Mouse (Mus musculus): ENCODE results near the gene Parn.

Parn gene

DNA sequence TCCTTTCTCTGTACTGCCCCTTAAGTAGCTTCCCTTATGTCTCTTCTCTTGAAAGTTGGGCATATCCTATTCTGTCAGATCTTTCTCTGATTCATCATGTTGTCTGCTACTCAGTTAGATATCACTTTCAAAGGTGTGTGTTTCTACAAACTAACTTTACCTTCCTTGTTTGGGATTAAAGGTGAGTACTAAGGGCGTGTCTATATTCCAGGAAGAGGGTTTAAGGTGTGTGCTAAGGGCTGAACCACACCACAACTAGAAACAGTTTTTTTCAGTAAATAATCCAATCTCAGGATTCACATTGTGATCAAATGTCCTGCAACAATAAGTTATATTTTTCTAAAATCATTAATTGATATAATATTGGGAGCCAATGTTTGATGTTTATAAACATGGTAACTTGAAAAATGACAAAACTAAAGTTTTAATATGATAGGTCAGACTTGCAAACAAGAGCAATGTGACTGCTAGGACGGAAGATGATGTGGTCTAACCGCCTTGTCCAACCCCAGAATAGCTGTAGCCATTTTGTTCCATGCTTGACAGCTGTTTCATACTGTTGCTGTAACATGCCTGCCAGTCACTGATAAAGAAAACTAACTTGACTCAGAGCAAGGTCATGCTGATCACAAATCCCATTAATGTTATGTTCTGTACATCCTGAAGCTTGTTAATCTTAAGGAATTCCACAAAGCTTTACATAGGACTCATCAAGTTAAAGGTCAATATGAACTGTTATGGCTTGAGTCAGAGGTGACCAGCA lies 46.0 kb downstream of the Parn start:
- no peak for DNase-seq (ENCODE audit: low read depth, low spot score)

DNA sequence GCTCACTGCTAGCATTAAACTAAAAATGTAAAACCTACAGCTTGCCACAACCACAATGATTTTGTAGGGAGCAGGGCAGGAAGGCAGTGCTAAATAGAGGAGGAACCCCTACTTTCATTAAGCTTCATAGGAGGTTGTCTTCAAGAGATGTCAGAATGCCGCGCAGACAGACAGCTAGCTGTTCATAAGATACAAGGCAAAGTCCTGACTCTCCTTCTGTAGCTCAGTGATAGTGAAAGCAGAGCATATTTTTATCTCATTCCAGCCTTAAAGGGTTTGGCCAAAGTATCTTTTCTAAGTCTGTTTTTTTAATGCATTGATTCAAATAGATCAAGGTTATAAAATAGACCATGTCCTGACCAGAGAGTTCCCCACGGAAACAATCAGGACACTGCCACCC lies 47.8 kb downstream of the Parn start:
- DNase-seq (ENCODE audit: low read depth, low spot score) = no peak

DNA sequence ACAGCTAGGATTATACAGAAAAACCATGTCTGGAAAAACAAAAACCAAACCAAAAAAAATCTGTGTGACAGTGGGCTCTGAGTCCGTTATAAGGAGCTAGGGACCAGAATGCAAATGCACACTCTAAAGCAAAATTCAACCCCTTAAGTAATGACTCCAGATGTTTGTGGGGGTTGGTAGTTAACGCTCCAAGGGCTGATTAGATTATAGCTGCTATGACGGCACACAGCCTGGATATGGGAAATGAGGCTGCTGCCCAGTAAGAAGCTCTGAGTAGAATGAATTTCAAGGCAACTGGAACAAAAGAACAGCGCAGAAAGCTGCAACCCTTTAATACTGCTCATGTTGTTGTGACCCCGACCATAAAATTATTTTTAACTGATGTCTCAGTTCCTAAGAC lies 52.7 kb downstream of the Parn start:
- DNase-seq (ENCODE audit: low read depth, low spot score) = no peak

DNA sequence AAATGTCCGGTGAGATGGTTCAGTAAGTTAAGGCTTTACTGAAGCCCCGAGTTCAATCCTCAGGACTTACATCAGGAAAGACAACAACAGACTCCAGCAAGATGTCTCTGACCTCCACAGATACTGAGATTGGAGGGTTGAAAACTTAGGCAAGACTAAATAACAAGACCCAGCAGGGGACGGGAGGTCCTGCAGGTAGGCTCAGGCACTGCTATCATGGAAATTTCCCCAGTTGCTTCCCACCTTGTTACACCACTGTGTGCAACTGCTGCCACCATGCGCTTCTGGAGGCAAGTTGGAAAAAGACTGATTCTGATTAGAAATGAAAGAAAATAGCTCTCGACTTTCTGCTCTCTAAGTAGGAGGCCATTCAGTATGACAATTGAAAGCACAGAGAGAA lies 55.4 kb downstream of the Parn start:
- DNase-seq (ENCODE audit: low read depth, low spot score) = no peak

DNA sequence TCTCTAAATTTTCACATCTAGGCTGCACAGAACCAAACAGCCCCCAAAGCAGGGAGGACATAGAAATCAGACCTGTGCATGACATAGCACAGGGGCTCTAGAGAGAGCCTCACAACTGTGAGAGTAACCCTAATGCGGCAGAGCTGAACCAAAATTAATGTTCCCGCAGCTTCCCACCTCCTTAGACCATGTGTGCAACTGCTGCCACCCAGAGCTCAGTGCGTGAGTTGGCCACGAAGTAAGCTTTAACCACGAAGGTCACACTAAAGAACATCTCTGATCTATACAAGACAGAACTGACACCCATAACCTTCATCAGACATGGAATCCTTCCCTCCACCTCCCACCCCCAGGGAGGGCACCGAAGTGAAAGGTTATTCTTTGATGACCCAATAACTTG lies 55.9 kb downstream of the Parn start:
- no peak for DNase-seq (ENCODE audit: low read depth, low spot score)

DNA sequence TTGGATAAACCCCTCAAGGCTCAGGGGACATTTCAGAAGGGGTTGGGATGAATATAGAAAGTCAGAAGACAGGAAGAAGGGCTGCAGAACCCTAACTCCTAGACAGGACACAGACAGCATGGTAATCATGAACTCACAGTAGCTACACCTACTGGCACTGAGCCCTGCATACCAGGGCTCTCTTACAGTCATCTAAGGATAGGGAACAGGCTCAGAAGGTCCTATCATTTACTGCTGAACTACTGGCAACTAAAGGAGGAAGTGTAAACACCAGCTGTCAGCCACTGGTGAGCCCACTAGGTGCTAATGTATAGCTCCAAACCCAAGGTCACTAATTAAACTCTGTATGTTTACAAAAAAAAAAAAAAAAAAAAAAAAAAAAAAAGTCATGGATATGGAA lies 56.6 kb downstream of the Parn start:
- DNase-seq (ENCODE audit: low read depth, low spot score) = no peak

DNA sequence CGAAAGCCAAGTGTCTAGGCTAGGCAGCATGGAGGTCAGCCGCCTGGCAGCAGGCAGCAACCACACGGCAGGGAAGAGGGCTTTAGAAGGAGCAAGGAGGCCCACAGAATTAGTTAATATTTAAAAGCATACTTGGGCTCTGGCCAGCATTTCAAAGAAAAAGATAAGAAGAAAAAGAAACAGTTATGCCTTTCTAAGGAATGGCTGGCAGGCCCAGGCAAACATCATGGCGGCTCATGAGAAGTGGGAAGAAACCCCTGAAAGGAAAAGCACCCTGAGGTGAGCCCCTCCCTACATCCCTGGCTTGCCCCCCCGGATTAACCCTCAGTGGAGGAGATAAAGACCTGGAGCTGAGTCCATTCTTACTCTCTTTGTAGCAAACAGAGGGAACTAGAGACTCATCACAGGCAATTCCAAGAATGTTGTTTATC lies 57.0 kb downstream of the Parn start:
- no peak for DNase-seq (ENCODE audit: low read depth, low spot score)

DNA sequence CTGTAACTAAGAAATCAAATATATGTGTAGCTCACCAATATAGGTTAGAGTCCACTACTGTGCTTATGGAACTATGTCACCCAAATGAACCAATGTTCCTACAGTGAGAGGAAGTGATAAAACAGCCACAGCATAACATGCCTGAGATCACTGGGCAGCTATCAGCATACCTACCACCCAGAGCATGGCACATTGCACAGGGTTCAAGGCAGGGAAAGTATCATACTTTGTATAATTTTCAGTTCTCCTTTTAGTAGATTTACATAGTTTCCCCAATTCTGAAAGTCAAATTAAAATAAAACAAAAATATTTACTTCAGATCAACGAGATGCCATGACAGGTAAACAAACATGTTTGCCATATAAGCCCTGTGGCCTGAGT lies 59.3 kb downstream of the Parn start:
- DNase-seq (ENCODE audit: low read depth, low spot score) = no peak

DNA sequence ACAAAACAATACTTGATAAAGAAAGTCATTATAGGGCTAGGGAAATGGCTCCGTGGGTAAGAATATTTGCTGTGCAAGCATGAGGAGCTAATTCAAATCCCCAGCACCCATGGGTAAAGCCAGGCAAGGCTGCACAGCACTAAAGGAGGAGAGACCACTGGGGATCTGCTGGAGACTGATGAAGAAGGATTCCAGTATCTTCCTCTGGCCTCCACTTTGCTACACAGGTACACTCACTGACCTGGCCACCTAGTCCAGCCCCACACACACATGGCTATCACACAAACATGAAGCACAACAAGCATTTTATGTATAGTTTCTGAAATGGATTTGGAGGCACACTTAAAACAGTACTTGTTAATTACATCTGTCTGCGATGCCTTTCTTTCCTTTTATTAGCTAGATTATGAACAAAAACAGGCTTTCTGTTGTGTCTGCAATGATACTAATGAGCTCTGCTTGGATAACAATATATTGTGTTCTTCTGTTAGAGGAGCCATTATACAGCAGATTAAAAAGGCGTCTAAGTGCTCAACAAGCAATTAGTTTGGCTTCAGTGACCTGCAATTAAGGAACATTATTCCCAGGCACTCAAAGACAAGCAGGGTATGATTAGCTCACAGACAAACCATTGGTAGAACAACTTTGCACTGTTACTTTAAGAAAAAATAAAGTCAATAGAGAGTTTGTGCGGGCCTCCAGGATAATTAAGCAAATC lies 59.8 kb downstream of the Parn start:
- DNase-seq (ENCODE audit: low read depth, low spot score) = no peak

DNA sequence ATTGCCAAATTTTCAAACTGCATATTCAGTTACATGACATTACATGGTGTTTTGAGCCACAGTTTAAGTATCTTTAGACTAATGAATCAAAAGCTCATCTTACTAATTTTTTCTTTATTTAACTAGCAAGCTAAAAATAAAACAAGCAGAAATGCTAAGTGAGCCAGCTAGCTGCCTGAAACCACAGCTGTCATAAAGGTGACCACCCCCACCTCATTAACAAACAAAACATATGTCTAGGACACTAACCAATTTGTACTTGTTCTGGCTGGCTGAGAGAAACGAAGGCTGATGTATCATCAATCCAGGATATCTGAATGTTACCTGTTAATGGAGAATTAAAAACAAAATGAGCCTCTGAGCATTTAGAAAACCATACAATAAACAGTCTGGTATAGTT lies 65.2 kb downstream of the Parn start:
- DNase-seq (ENCODE audit: low read depth, low spot score) = no peak

DNA sequence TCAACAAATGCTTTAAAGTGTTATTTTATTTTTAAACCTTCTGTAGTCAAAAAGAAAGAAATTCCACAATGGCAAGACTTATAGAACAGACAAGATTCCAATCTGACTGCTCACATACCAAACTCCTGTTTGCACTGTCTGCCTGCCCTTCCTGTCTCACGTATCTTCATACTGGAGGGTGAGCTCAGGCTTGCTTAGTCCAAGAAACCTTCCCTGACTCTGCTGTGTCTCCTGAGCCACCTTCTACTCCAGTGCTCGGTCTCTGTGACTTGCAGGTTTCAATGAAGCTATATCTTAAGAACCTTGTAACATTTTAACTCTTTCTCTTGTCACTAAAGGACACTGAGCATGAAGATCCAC lies 78.9 kb downstream of the Parn start:
- no peak for DNase-seq (ENCODE audit: low read depth, low spot score)

DNA sequence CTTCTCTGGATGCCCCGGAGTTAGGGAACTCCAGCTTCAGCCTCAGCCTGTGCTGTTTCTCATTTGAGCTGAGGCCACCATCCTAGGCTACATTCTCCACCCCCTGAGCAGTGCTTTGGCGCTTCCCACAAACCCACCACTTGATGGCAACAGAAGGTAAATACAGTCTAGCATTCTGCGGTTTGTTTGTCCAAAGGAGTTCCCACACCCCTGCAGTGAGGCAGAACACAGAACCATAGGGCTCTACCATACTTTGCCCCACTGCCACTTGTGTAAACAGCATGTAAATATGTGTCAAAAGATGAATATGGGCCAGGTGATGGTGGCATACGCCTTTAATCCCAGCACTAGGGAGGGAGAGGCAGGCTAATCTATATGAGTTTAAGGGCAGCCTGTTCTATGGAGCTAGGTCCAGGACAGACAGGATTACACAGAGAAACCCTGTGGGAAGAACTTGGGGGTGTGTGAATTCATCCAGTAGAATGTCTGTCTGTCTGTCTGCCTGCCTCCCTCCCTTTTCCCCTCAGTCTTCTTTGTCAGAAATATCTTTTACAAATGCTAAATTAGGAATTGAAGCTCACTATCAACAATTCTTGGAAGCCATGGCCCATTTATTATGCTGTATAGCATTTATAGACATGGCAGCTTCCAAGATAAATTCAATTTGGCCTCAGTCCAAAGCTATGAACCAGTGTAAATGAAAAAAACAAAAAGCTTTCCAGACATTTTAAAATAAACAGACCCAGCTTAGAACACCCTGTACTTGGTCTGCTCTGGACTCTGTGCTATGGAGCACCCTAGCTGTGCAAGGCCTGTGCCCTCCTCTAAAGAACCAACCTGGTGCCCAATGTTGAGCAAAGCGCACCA lies 79.6 kb downstream of the Parn start:
- DNase-seq (ENCODE audit: low read depth, low spot score) = no peak

DNA sequence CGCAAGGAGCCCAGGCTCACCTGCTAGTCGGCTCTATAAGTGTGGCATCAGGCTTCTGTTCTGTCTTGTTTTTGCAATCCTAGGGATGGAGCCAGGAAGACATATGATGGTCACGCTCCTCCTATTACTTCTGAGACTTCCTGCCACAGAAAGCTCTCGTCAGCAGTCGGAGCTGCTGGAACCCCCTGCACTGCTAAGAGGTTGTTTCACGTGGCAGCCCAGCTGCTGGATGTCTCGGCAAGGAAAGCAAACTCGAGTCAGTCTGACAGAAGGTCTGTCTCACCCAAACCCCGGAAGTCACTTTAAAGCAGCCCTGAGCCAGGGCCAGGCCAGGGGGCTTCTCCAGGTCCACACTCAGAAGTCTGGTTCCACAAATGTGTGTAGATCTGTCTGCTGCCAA lies 82.7 kb downstream of the Parn start:
- DNase-seq (ENCODE audit: low read depth, low spot score) = no peak

DNA sequence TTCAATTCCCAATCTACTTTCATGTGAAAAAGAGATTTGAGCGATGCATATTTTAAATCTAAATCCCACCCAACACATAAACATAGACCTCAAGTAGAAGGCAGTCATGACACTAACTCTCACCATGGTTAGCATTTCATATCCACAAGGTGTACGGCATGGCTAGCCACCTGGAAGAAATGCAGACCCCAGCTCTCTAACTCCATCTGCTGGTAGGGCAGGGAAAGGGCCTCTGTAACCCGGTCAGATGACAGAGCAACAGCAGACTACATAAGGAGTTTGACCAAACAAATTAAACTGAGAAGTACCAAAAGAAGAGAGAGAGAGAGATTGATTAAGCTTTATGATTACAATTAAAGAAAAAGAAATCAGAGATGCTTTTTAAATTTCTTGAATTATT lies 87.2 kb downstream of the Parn start:
- DNase-seq (ENCODE audit: low read depth, low spot score) = no peak

DNA sequence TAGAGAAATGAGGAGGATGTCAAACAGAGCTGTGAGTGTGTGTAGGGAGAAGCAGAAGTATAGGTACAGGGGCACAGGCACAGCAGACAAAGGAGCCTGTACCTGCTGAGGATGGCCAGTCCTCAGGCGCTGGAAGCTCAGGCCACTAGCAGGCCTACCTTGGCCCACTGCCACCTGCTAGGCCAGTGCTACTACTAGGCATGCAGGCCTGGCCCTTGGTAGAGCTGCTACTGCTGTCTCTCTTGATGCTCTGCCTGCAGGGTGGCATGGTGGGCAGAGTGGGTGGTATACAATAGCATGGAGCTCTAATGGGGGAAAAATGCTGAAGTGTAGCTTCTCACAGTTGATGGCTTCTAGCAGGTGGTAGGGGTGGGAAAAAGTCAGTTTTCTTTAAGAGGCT lies 88.0 kb downstream of the Parn start:
- no peak for DNase-seq (ENCODE audit: low read depth, low spot score)

DNA sequence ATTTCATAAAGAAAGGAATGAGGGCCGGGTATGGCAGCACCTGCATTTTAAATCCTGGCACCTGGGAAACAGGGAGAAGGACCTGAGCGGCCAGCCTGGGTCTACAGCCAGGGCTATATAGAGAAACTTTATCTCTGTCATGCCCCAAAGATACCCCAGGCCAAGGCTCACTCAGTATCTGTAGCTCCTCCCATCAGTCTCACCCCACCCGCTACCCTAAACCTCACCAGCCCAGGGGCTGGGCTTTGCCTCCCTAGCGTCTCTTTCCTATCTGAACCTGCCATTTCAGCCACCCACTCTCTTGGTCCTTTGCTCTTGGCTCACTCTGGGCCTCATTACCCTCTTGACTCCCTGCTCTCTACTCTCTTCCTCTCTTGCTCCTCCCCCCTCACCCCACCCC lies 92.7 kb downstream of the Parn start:
- no peak for DNase-seq (ENCODE audit: low read depth, low spot score)

DNA sequence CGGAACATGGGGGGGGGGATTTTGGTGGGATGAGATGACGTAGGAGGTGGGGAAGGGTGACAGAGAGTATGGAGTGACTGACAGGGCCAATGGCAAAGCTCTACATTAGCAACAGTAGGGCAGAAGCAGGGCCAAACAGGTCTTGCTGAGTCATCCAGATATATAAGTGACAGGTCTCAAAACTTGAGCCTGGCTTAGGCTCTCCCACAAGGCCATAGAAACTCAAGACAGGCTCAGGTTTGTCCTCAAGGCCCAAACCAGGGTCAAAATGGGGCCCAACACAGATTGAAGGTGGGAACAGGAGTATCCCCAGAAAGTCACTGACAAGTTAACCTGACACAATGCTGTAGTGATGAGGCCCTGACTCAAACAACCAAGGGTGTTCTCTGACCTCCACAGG lies 99.7 kb downstream of the Parn start:
- DNase-seq (ENCODE audit: low read depth, low spot score) = no peak

DNA sequence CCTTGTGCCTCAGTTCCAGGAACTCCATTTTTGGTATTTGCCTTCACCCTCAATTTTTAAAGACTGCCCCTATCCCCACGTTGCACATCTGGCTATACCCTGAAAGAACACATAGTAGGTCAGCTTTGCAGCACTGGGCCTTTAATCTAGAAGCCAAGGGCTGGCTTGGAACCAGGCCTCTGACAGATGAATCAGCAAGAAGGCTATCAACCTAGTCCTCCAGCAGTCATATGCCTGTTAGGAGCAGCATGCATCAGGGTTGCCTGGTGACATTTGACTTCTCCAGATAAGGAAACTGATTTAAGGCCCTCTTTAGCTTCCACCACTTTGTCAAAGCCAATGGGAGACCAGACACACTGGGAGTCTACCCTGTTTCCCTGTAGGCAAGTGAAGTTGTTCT lies 100.4 kb downstream of the Parn start:
- DNase-seq (ENCODE audit: low read depth, low spot score) = no peak

DNA sequence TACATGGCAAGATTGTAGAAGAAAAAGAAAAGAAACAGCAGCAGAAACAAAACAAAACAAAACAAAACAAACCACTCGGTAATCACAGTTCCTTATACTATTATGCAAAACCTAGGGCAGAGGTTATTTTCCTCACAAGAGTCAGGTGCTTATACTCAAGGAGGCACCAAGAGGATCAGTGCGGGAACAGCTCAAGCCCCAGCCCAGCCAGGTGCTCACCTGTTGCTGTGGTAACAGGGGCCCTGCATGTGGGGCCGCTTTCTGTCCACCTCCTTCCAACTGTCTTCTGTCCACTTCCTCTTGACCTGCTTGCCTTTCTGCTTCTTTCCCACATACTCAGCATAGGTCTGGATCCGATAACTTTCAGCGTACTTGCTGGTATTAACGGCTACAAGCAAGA lies 101.6 kb downstream of the Parn start:
- DNase-seq (ENCODE audit: low read depth, low spot score) = no peak

DNA sequence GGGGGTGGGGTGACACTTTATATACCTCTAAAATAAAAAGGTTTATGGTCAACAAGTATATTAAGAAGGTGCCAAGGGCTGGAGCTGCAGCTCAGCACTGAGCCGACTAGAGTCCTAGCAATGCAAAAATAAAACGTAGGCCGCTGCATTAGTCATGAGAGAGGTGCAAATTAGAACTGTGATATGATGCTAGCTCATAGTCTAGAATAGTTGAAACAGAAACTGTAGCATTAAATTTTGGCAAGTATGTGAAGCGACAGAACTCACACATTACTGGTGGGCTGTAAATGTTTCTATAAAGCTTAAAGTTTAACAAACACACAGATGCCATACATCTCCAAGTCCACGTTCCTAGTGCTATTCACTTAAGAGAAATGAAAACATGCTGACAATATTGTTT lies 102.7 kb downstream of the Parn start:
- no peak for DNase-seq (ENCODE audit: low read depth, low spot score)

DNA sequence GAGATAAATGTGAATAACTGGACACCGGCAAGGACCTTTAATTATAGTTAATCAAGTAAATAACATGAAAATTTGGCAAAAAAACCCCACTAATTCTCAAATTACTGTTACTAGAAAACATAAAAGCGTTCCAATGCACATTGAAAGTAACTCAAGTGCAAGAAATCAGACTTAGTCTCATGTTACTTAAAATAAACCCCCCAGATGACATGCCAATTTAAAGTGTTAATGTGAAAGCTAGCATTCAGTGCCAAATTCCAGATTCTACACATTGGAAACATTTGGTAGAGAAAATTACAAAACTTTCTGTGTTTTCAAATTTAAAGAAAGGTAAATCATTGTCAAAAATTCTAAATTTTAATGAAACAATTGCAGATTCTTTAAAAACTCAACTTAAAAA lies 110.2 kb downstream of the Parn start:
- DNase-seq (ENCODE audit: low read depth, low spot score) = no peak

DNA sequence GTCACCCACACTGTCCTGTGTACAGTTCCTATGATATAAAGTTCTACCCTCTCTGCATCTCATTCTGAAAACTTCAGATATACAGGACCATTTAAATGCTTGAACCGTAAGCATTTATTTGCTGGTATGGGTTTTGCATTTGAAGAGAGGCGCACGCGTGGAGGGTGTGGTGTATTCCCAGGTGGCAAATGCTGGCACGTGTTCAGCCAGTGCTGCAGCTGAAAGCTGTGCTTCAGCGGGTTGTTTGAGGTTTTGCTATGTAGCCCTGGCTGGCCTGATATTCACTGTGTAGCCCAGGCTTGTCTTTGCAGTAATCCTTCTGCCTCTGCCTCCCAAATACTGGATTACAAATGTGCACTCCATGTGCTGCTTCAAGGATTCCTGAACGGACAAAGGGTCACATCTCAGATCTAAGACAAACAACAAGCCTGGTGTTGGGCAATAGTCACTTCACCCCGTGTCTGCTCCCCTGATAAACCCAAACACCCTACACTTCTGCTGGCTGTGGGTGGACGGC lies 111.0 kb downstream of the Parn start:
- DNase-seq (ENCODE audit: low read depth, low spot score) = no peak

All from brain, embryonic 18.5 days (tissue).